Mouse (Mus musculus): Measurements from ENCODE around the gene Galk1. TPM values are rescaled to one million over a fixed set of nuclear protein-coding genes. Genes with fewer than 3 reads are reported as not detected.
A peak's percentile ranks its signal among the peaks of the same experiment; 100 is the strongest.

Galk1 gene
- 100 TPM for polyA plus RNA-seq (2021)

- H3K27me3 ChIP-seq: no peaks in the 10 kb centered on the region
- ATAC-seq: peak; percentile 67
- POLR2A ChIA-PET: interaction anchor here (0.6 to 1.0 kb wide), 2 partner anchors 73 to 171 kb away, joined by 3 read pairs; no protein-coding TSS in a partner anchor
- in situ Hi-C loops (cut with MboI; ENCODE audit: low pct_unique_long_range_greater_than_20kb): no loop called here
- no peak for TF ChIP-seq CTCF (IDR thresholded peaks at IDR 0.05)
- CTCF ChIA-PET: interaction anchor here (0.9 to 1.2 kb wide), 3 partner anchors 8 to 69 kb away, joined by 3 to 5 read pairs (median 3); no protein-coding TSS in a partner anchor
- no peak for DNase-seq (ENCODE audit: low read depth, low spot score)
These were observed at the start of gene Galk1 for GRCm38 (mm10) chr11:116012262-116012947. Galk1 (minus strand) TSS chr11:116012719.

- H3K27me3 ChIP-seq: no peaks in the 10 kb centered on the region
- DNase-seq (ENCODE audit: low read depth, low spot score) (no peak), ATAC-seq (no peak)
- in situ Hi-C loops (cut with MboI; ENCODE audit: low pct_unique_long_range_greater_than_20kb): no loop called here
- POLR2A ChIA-PET: no interaction called here
- CTCF ChIA-PET: no interaction called here
- TF ChIP-seq CTCF (IDR thresholded peaks at IDR 0.05): no peak
These were observed 49.3 kb upstream of the Galk1 start for GRCm38 (mm10) chr11:116061641-116062415.

- in situ Hi-C loops (cut with MboI; ENCODE audit: low pct_unique_long_range_greater_than_20kb): no loop called here
- POLR2A ChIA-PET: interaction anchor here (0.9 kb wide), 1 partner anchor 17 kb away, joined by 3 read pairs; no protein-coding TSS in a partner anchor
- CTCF ChIA-PET: interaction anchor here (0.9 to 1.2 kb wide), 2 partner anchors 10 to 20 kb away, joined by 3 read pairs; no protein-coding TSS in a partner anchor
- TF ChIP-seq CTCF (IDR thresholded peaks at IDR 0.05): no peak
- H3K27me3 ChIP-seq: no peaks in the 10 kb centered on the region
- ATAC-seq (no peak), DNase-seq (ENCODE audit: low read depth, low spot score) (no peak)
These were observed 48.1 kb upstream of the Galk1 start for GRCm38 (mm10) chr11:116060596-116060995.

- DNase-seq (ENCODE audit: low read depth, low spot score): no peak
- CTCF ChIA-PET: interaction anchor here (1.2 kb wide), 1 partner anchor 9 kb away, joined by 3 read pairs; no protein-coding TSS in a partner anchor
- TF ChIP-seq CTCF (IDR thresholded peaks at IDR 0.05): no peak
- H3K27me3 ChIP-seq: no peaks in the 10 kb centered on the region
- POLR2A ChIA-PET: interaction anchor here (0.5 to 0.9 kb wide), 3 partner anchors 30 to 746 kb away, joined by 3 to 4 read pairs (median 3); partner anchors contain the start of gene Unk
- no peak for ATAC-seq
- in situ Hi-C loops (cut with MboI; ENCODE audit: low pct_unique_long_range_greater_than_20kb): no loop called here
These were observed 47.1 kb upstream of the Galk1 start for GRCm38 (mm10) chr11:116059691-116060025.

GRCm38 (mm10) chr11:116058868-116059690 lies 46.6 kb upstream of the Galk1 start:
- ChIA-PET CTCF (no interaction called here), POLR2A (interaction anchor here (0.5 to 0.9 kb wide), 3 partner anchors 29 to 745 kb away, joined by 3 to 4 read pairs (median 3); partner anchors contain the start of gene Unk)
- TF ChIP-seq CTCF (IDR thresholded peaks at IDR 0.05): no peak
- DNase-seq (ENCODE audit: low read depth, low spot score): no peak
- no peaks in the 10 kb centered on the region for H3K27me3 ChIP-seq
- no peak for ATAC-seq
- in situ Hi-C loops (cut with MboI; ENCODE audit: low pct_unique_long_range_greater_than_20kb): no loop called here

GRCm38 (mm10) chr11:116058022-116058614 lies 45.6 kb upstream of the Galk1 start:
- DNase-seq (ENCODE audit: low read depth, low spot score) (no peak), ATAC-seq (no peak)
- in situ Hi-C loops (cut with MboI; ENCODE audit: low pct_unique_long_range_greater_than_20kb): no loop called here
- TF ChIP-seq CTCF (IDR thresholded peaks at IDR 0.05): no peak
- H3K27me3 ChIP-seq: no peaks in the 10 kb centered on the region
- ChIA-PET CTCF (no interaction called here), POLR2A (no interaction called here)

GRCm38 (mm10) chr11:116057237-116057881 lies 44.8 kb upstream of the Galk1 start:
- ATAC-seq: no peak
- in situ Hi-C loops (cut with MboI; ENCODE audit: low pct_unique_long_range_greater_than_20kb): no loop called here
- TF ChIP-seq CTCF (IDR thresholded peaks at IDR 0.05): no peak
- ChIA-PET CTCF (no interaction called here), POLR2A (no interaction called here)
- DNase-seq (ENCODE audit: low read depth, low spot score): no peak
- H3K27me3 ChIP-seq: no peaks in the 10 kb centered on the region

GRCm38 (mm10) chr11:116055873-116056272 lies 43.4 kb upstream of the Galk1 start:
- POLR2A ChIA-PET: no interaction called here
- CTCF ChIA-PET: no interaction called here
- TF ChIP-seq CTCF (IDR thresholded peaks at IDR 0.05): no peak
- ATAC-seq: no peak
- in situ Hi-C loops (cut with MboI; ENCODE audit: low pct_unique_long_range_greater_than_20kb): no loop called here
- no peak for DNase-seq (ENCODE audit: low read depth, low spot score)
- no peaks in the 10 kb centered on the region for H3K27me3 ChIP-seq

- ChIA-PET POLR2A (no interaction called here), CTCF (interaction anchor here (1.3 to 1.9 kb wide), 2 partner anchors 15 to 17 kb away, joined by 4 to 5 read pairs; no protein-coding TSS in a partner anchor)
These were observed 41.2 kb upstream of the Galk1 start for GRCm38 (mm10) chr11:116053510-116054229.

More at GRCm38 (mm10) chr11:116053510-116054229, 41.2 kb upstream of the Galk1 start:
- DNase-seq (ENCODE audit: low read depth, low spot score) (no peak), ATAC-seq (no peak)
- in situ Hi-C loops (cut with MboI; ENCODE audit: low pct_unique_long_range_greater_than_20kb): no loop called here
- H3K27me3 ChIP-seq: no peaks in the 10 kb centered on the region
- no peak for TF ChIP-seq CTCF (IDR thresholded peaks at IDR 0.05)
